Mouse (Mus musculus): ENCODE measurements around the gene Mettl27.

DNA sequence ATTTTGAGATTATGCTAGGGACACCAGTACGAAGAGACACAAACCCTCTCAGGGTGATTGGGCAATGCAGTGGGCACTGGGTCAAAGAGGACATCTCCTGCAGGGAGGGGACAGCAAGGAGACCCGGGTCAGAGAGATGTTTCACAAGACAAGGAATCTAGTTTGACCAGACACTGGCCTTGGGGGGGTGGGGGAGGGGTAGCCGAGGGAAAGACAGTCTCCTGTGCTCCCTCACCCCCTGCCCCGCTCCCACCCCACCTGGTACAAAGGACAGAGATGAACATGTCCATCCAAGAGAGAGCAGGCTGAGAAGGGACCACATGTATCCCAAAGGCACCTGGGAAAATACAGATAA lies 15.9 kb downstream of the Mettl27 start:
- TF ChIP-seq CTCF (IDR thresholded peaks at IDR 0.05; ENCODE audit: insufficient read depth, low read length) (no peak), POLR2A (IDR thresholded peaks at IDR 0.05; ENCODE audit: borderline replicate concordance, extremely low read depth, low read depth, low read length) (no peak)
